Mouse (Mus musculus) stomach, embryonic 16.5 days (tissue): Measurements from ENCODE around the gene Brat1. TPM values are rescaled to one million over a fixed set of nuclear protein-coding genes. Genes with fewer than 3 reads are reported as not detected.

Experiments
- ATAC-seq: fragments of 200-750 bp; cut with Nextera tagmentation; 2 replicates; pipeline ENCODE4 v1.8.0; 2017; ENCODE audit warnings: moderate number of reproducible peaks, moderate TSS enrichment; ENCODE audit not compliant: insufficient read depth, low FRiP score
- H3K27ac ChIP-seq: fragments of 300-500 bp; sonication (generic); 2 replicates; pipeline ENCODE4 v1.5.1; 2014; ENCODE audit warnings: low read length
- H3K27me3 ChIP-seq: fragments of 300-500 bp; sonication (generic); 2 replicates; pipeline ENCODE4 v1.6.1; 2014; ENCODE audit warnings: low read length, control low read depth, mixed read lengths; ENCODE audit not compliant: control insufficient read depth, insufficient read depth
- H3K36me3 ChIP-seq: fragments of 300-500 bp; sonication (generic); 2 replicates; pipeline ENCODE4 v1.6.1; 2014; ENCODE audit warnings: low read length; ENCODE audit not compliant: control insufficient read depth, insufficient read depth
- H3K4me1 ChIP-seq: fragments of 300-500 bp; sonication (generic); 2 replicates; pipeline ENCODE4 v1.6.1; 2014; ENCODE audit warnings: low read length, control low read depth, mixed read lengths; ENCODE audit not compliant: control insufficient read depth, insufficient read depth
- H3K4me2 ChIP-seq: fragments of 300-500 bp; sonication (generic); 2 replicates; pipeline ENCODE4 v1.6.1; 2014; ENCODE audit warnings: low read depth, low read length, mixed read lengths
- H3K4me3 ChIP-seq: fragments of 300-500 bp; sonication (generic); replicated peaks from 2 replicates; pipeline ENCODE4 v1.5.1; 2014; ENCODE audit warnings: mild to moderate bottlenecking, low read length
- H3K9ac ChIP-seq: fragments of 300-500 bp; sonication (generic); 2 replicates; pipeline ENCODE4 v1.6.1; 2014; ENCODE audit warnings: low read length
- H3K9me3 ChIP-seq: fragments of 300-500 bp; sonication (generic); replicated peaks from 2 replicates; pipeline ENCODE4 v1.6.1; 2016; ENCODE audit warnings: low read length, control low read depth; ENCODE audit not compliant: control insufficient read depth
- WGBS: fragments of 180-500 bp; shearing (Covaris S2); extraction: QIAGEN DNeasy Blood & Tissue Kit; methylation state at CpG from one replicate; pipeline ENCODE4 v1.1.7; 2014; 5-methylcytosine and 5-hydroxymethylcytosine counted together
- polyA plus RNA-seq: library from polyadenylated mRNA; unstranded; fragments of >200 nt; fragmentation: Nextera tagmentation; extraction: Ambion mirVana; gene quantifications from 2 replicates; pipeline ENCODE4 v1.2.1, GENCODE M21; 2015

Gene Brat1
- polyA plus RNA-seq, 1 experiment from 2014 or later: 20.4 TPM

- peaks cover 8% of the 10 kb centered on the region; the same call in 1 of the 2 replicates for H3K27me3 ChIP-seq
- H3K9ac ChIP-seq: no peak overlapping the region
- H3K36me3 ChIP-seq: no peaks in the 10 kb centered on the region
- H3K4me3 ChIP-seq: no peak overlapping the region
- no peak for ATAC-seq
- 72% methylated on average over 3 of the region's 3 CpGs for WGBS
- H3K4me2 ChIP-seq: no peak overlapping the region
- H3K9me3 ChIP-seq: no peaks in the 10 kb centered on the region
- H3K27ac ChIP-seq: no peak overlapping the region
- peaks cover 6% of the 10 kb centered on the region for H3K4me1 ChIP-seq
Measured at GRCm38 (mm10) chr5:140733336-140733735, 28.5 kb downstream of the Brat1 start.

DNA sequence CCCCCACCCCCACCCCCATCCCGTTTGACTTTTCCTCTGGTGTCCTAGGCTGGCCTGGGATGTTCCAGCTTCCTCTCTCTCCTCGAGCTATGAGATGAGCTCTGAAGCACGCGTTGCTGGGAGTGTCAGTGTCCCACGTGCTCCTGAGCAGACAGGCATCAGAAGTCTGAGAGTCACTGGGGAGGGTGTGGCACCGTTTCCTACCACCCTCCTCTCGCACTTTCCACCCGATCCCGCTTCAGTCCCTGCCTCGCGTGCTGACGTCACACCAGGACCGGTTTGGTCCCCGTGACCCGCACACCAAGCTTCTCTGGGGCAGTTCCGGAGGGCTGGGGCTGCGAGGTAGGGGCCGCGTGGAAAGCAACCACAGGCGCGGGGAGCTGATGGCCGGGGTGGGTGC lies 30.5 kb downstream of the Brat1 start:
- Histone ChIP-seq H3K9me3 (no peaks in the 10 kb centered on the region), H3K4me2 (peak overlapping the region; percentile 71), H3K27ac (no peak overlapping the region), H3K9ac (peak overlapping the region; percentile 57), H3K4me3 (peak overlapping the region; percentile 40), H3K4me1 (peaks cover 6% of the 10 kb centered on the region), H3K27me3 (peaks cover 8% of the 10 kb centered on the region; the same call in 1 of the 2 replicates), H3K36me3 (no peaks in the 10 kb centered on the region)
- ATAC-seq: peak; percentile 65; the same call in 1 of the 2 replicates
- under 1% methylated on average over 22 of the region's 22 CpGs for WGBS

DNA sequence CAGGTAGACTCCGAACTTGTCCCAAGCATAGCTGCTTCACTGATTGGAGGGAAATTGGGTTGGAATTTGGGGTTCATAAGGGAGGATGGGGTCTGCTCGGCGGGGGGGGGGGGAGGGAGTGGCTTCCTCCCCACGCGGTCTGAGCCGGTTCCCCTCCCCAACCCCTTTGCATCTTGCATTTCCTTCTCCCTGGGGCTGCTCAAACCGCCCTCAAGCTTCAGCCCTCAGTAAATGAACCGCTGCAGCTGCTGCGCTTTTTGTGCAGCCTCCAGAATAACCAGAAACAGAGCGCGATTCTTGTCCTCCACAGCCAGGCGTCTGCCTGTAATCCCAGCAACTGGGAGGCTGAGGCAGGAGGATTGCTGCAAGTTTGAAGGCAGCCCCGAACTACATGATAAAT lies 31.4 kb downstream of the Brat1 start:
- peak overlapping the region; percentile 71; the same call in 1 of the 2 replicates for H3K4me2 ChIP-seq
- H3K9ac ChIP-seq: no peak overlapping the region
- H3K4me3 ChIP-seq: 0 out of 2 replicates have a peak overlapping the region, but pooled peaks have one; percentile 40
- ATAC-seq: no peak
- no peaks in the 10 kb centered on the region for H3K9me3 ChIP-seq
- H3K27ac ChIP-seq: no peak overlapping the region
- no peaks in the 10 kb centered on the region for H3K36me3 ChIP-seq
- WGBS: 15% methylated on average over 13 of the region's 13 CpGs
- peaks cover 8% of the 10 kb centered on the region; the same call in 1 of the 2 replicates for H3K27me3 ChIP-seq
- H3K4me1 ChIP-seq: peaks cover 6% of the 10 kb centered on the region

DNA sequence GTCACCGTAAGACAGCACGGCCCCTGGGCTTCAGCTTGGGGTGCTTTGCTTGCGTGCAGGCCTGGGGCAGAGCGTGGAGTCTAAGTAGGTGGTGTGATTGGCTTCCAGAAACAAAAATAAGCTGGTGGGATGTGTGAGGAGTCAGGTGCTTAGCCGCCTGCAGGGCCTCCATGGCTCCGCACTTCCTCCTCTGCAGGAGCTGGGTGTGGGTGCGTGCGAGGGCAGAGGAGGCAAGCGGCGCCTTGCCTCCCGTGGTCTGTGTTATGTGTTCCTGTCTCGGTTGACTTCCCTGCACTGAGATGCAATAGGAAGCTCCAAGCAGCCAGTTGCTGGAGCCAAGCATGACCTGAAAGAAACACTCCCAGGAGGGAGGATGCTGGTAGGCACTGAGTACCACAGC lies 35.0 kb downstream of the Brat1 start:
- Histone ChIP-seq H3K4me3 (no peak overlapping the region), H3K36me3 (no peaks in the 10 kb centered on the region), H3K27me3 (peaks cover 5% of the 10 kb centered on the region; the same call in 1 of the 2 replicates), H3K27ac (no peak overlapping the region), H3K4me1 (peaks cover 6% of the 10 kb centered on the region), H3K9ac (no peak overlapping the region), H3K4me2 (no peak overlapping the region), H3K9me3 (no peaks in the 10 kb centered on the region)
- 67% methylated on average over 12 of the region's 12 CpGs for WGBS
- ATAC-seq: no peak

DNA sequence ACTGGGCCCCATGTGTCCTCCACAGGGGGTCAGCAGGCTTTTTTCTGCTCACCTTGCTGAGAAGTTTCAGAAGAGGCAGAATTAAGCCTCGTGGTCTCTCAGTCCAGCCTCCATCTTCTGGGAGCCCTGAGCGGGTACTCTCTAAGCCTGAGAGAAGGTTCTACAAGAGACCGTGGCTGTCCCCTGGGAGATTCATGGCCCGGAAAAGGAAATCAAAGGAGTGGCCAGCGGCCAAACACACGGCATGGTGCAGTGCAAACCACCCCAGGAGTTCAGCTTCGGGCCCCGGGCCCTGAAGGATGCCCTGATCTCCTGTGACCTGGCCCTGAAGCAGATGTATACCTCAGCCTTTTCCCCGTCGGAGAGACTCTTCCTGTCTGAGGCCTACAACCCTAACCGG lies 36.2 kb downstream of the Brat1 start:
- H3K9me3 ChIP-seq: no peaks in the 10 kb centered on the region
- 74% methylated on average over 11 of the region's 11 CpGs for WGBS
- H3K4me1 ChIP-seq: no peaks in the 10 kb centered on the region
- H3K27ac ChIP-seq: no peak overlapping the region
- 0 out of 2 replicates have a peak, but pooled peaks cover 4% of the 10 kb centered on the region for H3K27me3 ChIP-seq
- no peak overlapping the region for H3K9ac ChIP-seq
- ATAC-seq: no peak
- H3K36me3 ChIP-seq: no peaks in the 10 kb centered on the region
- H3K4me3 ChIP-seq: no peak overlapping the region
- no peak overlapping the region for H3K4me2 ChIP-seq

- Histone ChIP-seq H3K9ac (no peak overlapping the region), H3K4me2 (no peak overlapping the region), H3K4me1 (no peaks in the 10 kb centered on the region), H3K27me3 (no peaks in the 10 kb centered on the region), H3K4me3 (no peak overlapping the region), H3K36me3 (no peaks in the 10 kb centered on the region), H3K9me3 (no peaks in the 10 kb centered on the region), H3K27ac (no peak overlapping the region)
- ATAC-seq: no peak
Measured at GRCm38 (mm10) chr5:140741877-140742276, 37.1 kb downstream of the Brat1 start.

DNA sequence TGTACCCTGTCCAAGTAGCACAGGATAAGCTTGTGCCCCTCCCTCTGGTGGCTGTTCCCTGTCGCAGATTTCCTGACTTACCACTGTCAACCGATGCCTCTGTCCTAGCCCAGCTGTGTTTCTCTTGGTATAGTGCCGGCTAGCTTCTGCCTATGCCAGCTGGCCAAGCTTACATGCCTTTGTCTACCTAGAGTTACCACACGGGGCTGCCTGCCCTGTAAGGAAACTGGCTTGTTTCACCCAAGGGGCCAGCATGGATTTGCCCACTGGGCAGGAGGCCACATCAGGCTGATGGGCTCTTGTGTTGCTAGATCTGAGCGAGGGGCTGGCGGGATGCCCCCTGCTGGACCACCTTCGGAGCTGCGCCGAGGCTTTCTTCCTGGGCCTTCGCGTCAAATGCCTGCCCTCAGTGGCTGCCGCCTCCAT lies 38.9 kb downstream of the Brat1 start:
- Histone ChIP-seq H3K9ac (no peak overlapping the region), H3K27ac (no peak overlapping the region), H3K9me3 (no peaks in the 10 kb centered on the region), H3K36me3 (no peaks in the 10 kb centered on the region), H3K4me1 (no peaks in the 10 kb centered on the region), H3K4me2 (no peak overlapping the region), H3K4me3 (no peak overlapping the region), H3K27me3 (no peaks in the 10 kb centered on the region)
- 33% methylated on average over 12 of the region's 12 CpGs for WGBS
- ATAC-seq: no peak

DNA sequence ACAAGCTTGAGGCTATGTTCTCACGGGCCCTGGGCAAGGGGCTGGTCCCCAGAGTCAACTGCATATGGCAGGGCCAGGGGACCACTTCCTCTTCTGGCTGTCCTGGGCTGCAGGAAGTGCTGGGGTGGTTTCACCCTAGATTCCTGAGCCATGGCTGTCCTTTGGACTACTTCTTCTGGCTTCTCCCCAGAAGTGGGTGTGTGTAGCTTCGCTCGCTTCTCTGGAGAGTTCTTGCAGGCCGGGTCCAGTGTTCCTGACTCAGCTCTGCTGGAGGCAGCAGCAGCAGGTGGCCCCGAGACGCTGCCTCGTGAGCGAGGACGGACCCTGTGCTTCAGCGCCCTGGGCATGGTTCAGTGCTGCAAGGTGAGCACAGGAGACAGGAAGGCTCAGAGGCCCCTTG lies 43.6 kb downstream of the Brat1 start:
- peaks cover 6% of the 10 kb centered on the region for H3K4me1 ChIP-seq
- H3K27me3 ChIP-seq: no peaks in the 10 kb centered on the region
- H3K27ac ChIP-seq: no peak overlapping the region; the same call in 1 of the 2 replicates
- ATAC-seq: no peak
- H3K4me2 ChIP-seq: no peak overlapping the region
- no peak overlapping the region for H3K4me3 ChIP-seq
- no peaks in the 10 kb centered on the region for H3K36me3 ChIP-seq
- WGBS: 76% methylated on average over 10 of the region's 10 CpGs
- no peak overlapping the region for H3K9ac ChIP-seq
- peaks cover 5% of the 10 kb centered on the region; the same call in 1 of the 2 replicates for H3K9me3 ChIP-seq

GRCm38 (mm10) chr5:140749062-140749875 lies 44.5 kb downstream of the Brat1 start:
- WGBS: 14% methylated on average over 12 of the region's 12 CpGs
- no peaks in the 10 kb centered on the region for H3K36me3 ChIP-seq
- H3K4me1 ChIP-seq: peaks cover 6% of the 10 kb centered on the region
- H3K9me3 ChIP-seq: peaks cover 5% of the 10 kb centered on the region; the same call in 1 of the 2 replicates
- H3K4me3 ChIP-seq: peak overlapping the region; percentile 37
- ATAC-seq: peak; percentile 71
- peak overlapping the region; percentile 67 for H3K9ac ChIP-seq
- H3K27me3 ChIP-seq: no peaks in the 10 kb centered on the region
- no peak overlapping the region for H3K27ac ChIP-seq
- peak overlapping the region; percentile 58 for H3K4me2 ChIP-seq
